Mouse (Mus musculus): Measurements from ENCODE around the gene Tesc.
A peak's percentile ranks its signal among the peaks of the same experiment; 100 is the strongest.

Gene Tesc

DNA sequence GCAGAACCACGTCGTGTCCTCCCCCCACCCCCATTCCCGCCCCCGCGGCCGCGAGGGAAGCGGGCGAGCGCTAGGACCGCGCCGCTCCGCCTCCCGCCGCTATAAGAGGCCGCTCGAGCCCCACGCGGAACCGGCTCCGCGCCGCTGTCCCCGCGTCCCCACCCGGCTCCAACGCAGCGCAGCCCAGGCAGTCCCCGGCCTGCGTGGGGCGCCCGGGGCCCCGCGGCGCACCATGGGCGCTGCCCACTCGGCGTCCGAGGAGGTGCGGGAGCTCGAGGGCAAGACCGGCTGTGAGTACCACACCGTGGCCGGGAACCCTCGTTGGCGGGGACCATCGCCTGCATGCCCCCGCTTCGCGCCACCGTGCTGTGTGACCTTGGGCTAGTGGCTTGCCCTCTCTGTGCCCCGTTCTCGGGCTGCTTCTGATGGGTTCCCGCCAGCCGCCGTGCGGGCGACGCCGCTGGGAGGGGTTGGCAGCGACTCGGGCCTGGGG is at the start of gene Tesc:
TSS of gene Tesc (plus strand) at position 46 of the 493 bp plus-strand sequence.
- DNase-seq = peak; percentile 68 to 75

GRCm38 (mm10) chr5:117978159-117978697 is 49.3 kb upstream of the Tesc start:
- no peak for DNase-seq

- no peak for DNase-seq
Measured at GRCm38 (mm10) chr5:117979082-117979481, 48.5 kb upstream of the Tesc start.

DNA sequence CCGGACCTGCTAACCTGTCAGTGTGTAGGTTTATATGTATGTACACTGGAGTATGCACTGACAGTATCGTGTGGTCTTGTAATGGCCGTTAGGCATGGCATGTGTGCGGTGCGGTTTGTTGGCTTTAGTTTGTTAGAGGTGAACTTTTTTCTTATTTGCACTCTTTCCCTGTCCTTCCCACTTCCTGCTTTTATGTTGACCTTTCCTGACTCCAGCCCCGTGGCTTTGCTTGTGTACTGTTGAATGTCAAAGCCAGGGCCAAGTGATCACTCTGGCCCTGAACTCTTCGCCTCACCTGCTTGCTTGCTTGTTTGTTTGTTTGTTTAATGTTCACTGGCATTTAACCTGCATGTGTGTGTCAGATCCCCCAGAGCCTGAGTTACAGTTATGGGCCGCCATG is 46.6 kb upstream of the Tesc start:
- no peak for DNase-seq

GRCm38 (mm10) chr5:117981943-117982342 is 45.6 kb upstream of the Tesc start:
- no peak for DNase-seq

GRCm38 (mm10) chr5:117986327-117986726 is 41.2 kb upstream of the Tesc start:
- DNase-seq = no peak

DNA sequence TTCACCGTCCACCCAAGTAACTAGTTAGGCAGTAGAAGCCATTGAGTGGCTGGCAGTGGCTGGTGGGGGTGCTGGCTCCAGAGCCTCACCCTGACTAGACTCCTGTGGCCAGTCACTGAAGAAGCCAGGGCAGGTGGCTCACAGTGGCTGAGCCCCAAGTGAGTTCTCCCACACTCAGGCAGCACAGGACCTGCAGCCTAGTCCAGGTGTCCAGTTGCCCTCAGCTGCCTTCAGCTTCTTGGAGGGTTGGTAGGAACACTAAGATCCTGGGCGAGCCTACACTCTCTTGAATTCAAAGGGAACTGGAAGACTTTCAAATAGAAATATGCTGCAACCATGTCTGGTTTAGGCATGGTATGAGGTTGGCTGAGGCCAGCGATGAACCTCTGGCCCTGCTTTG is 39.7 kb upstream of the Tesc start:
- no peak for DNase-seq

- DNase-seq = no peak
Measured at GRCm38 (mm10) chr5:117988367-117988766, 39.2 kb upstream of the Tesc start.

DNA sequence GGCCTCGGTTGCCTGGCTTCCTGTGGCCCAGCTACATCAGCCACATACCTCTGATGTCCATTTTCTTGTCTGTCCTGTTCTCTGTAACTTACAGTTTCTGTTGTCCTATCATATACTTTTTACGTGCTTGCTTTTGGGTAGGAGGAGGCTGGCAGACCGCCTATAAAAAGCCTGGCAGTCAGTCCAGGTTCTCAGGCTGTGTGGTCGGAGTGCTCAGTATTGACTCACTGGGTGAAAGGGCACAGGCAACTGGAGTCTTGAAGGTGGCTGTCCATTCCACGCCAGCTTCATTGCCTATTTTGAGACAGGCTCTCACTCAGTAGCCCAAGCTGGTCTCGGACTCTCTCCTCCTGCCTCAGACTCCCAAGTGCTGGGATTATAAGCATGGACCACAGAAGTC is 37.8 kb upstream of the Tesc start:
- DNase-seq = no peak

- no peak for DNase-seq
Measured at GRCm38 (mm10) chr5:117990957-117991356, 36.6 kb upstream of the Tesc start.

DNA sequence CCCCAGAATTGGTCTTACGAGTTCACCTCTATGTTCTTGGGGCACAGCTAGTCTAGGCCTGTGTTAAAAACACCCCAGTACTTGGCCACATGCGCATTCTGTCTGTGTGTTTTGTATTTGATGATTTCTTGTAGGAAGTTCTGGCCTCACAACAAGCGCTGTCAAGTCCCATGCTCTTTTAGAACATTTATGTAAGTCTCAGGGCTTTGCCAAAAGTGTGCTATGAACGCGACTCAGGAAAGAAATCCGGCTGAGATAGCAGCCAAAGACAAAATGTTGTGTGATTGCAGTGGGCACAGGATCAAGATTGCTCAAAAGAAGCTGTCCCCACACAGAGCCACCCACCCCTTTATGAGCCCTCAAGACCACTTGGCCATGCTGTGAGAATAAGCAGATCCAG is 34.0 kb upstream of the Tesc start:
- no peak for DNase-seq

DNA sequence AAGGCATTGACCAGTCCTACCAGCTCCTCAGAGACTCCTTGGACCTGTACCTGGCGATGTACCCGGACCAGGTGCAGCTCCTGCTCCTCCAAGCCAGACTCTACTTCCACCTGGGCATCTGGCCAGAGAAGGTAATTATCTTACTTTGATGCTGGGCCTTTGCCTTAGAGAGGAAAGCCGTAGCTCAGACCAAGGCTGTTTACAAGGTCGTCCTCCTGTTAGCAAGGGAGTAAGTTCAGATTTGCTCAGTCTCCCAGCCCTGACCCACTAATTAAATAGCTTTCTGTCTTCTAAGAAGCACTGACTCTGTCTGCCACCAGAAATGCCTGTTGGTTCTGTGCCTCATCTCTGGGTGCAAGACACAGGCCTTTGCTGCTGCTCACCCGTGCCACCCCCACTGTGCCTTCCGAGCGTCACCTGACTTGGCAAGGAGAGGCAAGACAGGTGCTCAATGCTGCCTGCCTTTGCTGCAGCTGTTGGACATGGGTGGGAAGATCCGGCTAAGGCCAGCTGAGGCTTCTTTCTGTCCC is 32.1 kb upstream of the Tesc start:
- peak; percentile 49 to 52 for DNase-seq

GRCm38 (mm10) chr5:117995911-117996310 is 31.6 kb upstream of the Tesc start:
- no peak for DNase-seq

DNA sequence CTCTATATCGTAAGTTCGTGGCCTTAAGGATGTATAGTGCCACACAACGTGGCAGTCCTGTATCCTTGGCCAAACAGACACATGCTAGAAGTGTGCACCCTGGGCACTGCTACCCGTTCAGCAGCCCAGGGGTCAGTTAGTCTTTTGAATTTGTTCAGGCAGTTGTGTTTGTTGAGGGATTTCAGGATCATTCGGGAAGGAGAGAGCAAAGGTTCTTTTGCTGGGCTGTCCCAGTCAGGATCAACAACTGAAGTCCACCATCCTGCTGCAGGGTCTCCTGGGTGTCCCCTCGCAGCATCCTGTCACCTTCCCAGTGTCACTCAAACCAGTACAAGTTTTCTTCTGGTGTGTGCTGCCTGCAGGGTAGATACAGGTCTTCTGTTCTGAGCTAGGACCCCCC is 31.0 kb upstream of the Tesc start:
- DNase-seq = no peak

DNA sequence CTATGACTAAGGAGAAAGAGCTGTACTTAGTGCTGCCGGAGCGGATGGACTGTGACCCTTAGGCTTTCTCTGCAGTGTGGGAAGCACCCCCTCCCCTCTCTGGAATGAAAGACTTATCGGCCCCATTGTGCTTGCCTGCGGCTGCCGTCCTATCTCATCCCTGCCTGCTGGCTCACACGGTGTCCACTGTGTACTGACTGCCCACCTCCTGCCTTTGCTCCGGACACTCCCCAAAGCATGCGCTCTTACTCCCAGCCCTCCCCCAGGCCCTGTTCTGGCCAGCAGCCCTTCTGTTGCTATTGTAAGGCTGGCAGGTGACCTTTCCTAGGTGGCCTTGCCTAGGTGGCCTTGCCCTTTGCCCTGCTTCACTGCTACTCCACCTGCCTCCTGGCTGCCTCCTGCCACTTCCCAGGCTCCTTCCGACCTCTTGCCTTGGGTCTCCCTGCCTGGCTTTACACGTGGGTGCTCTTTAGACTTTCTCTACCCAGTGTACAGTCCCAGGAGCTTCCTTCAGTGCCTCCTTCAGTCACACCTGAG is 30.0 kb upstream of the Tesc start:
- no peak for DNase-seq

DNA sequence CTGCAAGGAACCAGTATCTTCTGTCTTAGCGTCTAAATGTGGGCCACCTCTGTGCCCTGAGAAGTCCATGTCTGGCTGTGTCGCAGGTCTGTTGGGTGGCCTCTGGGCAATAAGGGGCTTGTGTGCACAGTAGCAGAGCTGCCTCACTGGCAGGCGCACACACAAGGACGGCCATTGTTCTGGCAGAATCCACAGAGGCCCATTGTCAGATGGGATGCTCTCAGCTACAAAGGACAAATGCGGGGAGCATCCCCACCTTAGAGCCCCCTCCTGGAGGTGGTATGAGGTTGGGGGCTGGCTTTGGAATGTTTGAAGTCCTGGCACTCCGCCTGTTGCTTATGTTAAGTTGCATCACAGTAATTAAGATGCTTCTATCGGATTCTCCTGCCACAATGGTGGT is 28.5 kb upstream of the Tesc start:
- DNase-seq = no peak

GRCm38 (mm10) chr5:117999584-117999983 is 28.0 kb upstream of the Tesc start:
- DNase-seq = peak; percentile 43 to 51

DNA sequence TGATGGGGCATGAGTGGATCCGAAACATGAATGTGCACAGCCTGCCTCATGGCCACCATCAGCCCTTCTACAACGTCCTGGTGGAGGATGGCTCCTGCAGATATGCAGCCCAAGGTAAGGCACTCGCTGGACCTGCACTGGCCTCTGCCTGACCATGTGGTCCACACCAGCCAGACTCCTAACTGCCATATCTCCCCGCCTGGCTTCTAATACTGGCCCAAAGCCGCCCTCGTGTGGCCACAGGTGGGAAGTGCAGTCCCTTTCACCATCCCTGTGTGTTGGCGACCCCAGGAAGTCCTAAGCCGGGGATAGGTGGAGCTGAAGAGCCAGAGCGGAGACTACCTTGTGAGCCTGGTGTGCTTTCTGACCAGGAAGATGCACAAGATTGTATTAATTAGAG is 25.5 kb upstream of the Tesc start:
- DNase-seq = peak; percentile 81 to 84

GRCm38 (mm10) chr5:118004619-118005018 is 22.9 kb upstream of the Tesc start:
- DNase-seq = peak; percentile 77 to 81

GRCm38 (mm10) chr5:118005728-118006127 is 21.8 kb upstream of the Tesc start:
- DNase-seq = peak; percentile 72 to 75

- DNase-seq = no peak
Measured at GRCm38 (mm10) chr5:118008344-118008743, 19.2 kb upstream of the Tesc start.

DNA sequence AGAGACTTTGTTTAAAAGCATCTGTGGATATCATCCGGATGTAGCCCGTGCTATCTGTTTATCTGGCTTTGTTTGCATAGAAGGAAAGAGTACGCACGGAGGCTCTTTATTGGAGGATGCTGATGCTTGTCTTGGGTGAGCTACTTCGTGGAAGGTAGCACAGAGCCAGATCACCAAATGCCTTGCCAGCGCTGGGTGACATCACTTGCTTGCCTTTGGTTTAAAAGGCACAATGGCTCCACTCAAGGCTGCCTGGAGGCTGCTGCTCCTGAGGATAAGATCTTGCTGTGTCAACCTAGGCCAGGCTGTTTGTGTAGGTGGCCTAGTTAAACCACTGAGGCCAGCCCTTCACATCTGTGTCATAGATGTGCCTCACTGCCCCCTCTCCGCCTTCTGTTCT is 16.7 kb upstream of the Tesc start:
- DNase-seq = no peak

DNA sequence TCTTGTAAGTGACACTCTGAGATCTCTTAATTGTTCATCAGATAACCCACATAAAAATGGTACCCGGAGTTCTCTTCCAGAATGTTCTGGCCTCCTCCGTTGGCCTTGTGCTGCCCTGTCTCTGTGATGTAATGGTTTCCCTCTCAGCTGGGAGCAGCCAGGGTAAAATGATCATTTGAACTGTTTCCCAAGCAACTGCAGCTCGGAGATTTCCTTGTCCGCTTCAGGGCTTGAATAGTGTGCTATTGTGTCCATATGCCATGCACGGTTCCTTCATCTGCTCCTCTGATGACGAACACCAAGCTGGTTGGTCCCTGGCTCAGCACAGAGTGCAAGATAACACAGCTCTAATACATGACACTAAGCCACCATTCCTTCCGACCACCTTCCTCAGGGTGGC is 15.7 kb upstream of the Tesc start:
- DNase-seq = no peak

- DNase-seq = peak; percentile 74 to 81
Measured at GRCm38 (mm10) chr5:118015028-118015427, 12.5 kb upstream of the Tesc start.

DNA sequence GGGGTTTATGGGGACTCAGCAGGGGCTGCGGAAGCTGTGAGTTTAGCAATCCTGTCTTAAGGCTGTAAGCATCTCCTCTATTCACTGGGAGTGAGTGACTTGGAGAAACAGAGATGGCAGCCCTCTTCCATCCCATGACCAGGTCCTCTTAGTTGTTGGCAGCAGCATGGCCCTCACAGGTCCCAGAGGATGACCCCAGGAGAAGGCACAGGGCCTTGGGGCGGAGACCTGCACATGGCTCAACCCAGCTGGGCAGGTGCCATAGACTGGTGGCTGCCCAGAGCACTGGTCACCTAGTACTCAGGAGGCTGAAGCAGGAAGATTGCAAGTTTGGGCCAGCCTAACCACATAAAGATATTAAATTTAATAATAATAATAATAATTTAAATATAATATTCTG is 11.9 kb upstream of the Tesc start:
- DNase-seq = no peak
